Mouse (Mus musculus) heart, embryonic 14.5 days (tissue): ENCODE results near the gene Twnk. TPM values are rescaled to one million over a fixed set of nuclear protein-coding genes. Genes with fewer than 3 reads are reported as not detected.

Source experiments
- ATAC-seq: fragments of 200-750 bp; cut with Nextera tagmentation; 2 replicates; pipeline ENCODE4 v1.8.0; 2017; ENCODE audit warnings: low read depth, moderate TSS enrichment; ENCODE audit not compliant: insufficient number of reproducible peaks, insufficient read depth, low FRiP score
- H3K27ac ChIP-seq, 2 experiments: fragments of 200-500 bp in 1 of 2; fragments of 300-500 bp in 1 of 2; sonication (generic) in 1 of 2; replicated peaks in 1 of 2; 2 replicates each; pipeline ENCODE4 v1.5.1; 2012 to 2014; ENCODE audit warnings: low read depth in 2 of 2, low read length in 2 of 2, control low read depth in 1 of 2, mild to moderate bottlenecking in 1 of 2, mixed read lengths in 1 of 2; ENCODE audit not compliant: control insufficient read depth in 1 of 2, insufficient read depth in 1 of 2
- H3K27me3 ChIP-seq: fragments of 300-500 bp; sonication (generic); 2 replicates; pipeline ENCODE4 v1.6.1; 2014; ENCODE audit warnings: mild to moderate bottlenecking, low read length, control low read depth; ENCODE audit not compliant: control insufficient read depth, insufficient read depth
- H3K36me3 ChIP-seq: fragments of 300-500 bp; sonication (generic); 2 replicates; pipeline ENCODE4 v1.6.1; 2014; ENCODE audit warnings: mild to moderate bottlenecking, control low read depth, low read length, mixed read lengths; ENCODE audit not compliant: control insufficient read depth, insufficient read depth
- H3K4me1 ChIP-seq, 2 experiments: fragments of 200-500 bp in 1 of 2; fragments of 300-500 bp in 1 of 2; sonication (generic) in 1 of 2; 2 replicates each; pipeline ENCODE4 v1.6.1; 2012 to 2014; ENCODE audit warnings: low read length in 2 of 2, control low read depth in 1 of 2, mixed read lengths in 1 of 2; ENCODE audit not compliant: control insufficient read depth in 2 of 2, insufficient read depth in 2 of 2
- H3K4me2 ChIP-seq: fragments of 300-500 bp; sonication (generic); 2 replicates; pipeline ENCODE4 v1.6.1; 2014; ENCODE audit warnings: mild to moderate bottlenecking, low read length
- H3K4me3 ChIP-seq, 2 experiments: fragments of 200-500 bp in 1 of 2; fragments of 300-500 bp in 1 of 2; sonication (generic) in 1 of 2; 2 replicates each; pipeline ENCODE4 v1.5.1; 2012 to 2014; ENCODE audit warnings: low read length in 2 of 2, mild to moderate bottlenecking in 2 of 2, control low read depth in 1 of 2, low read depth in 1 of 2, moderate library complexity in 1 of 2; ENCODE audit not compliant: control insufficient read depth in 1 of 2, insufficient read depth in 1 of 2
- H3K9ac ChIP-seq: fragments of 300-500 bp; sonication (generic); 2 replicates; pipeline ENCODE4 v1.6.1; 2014; ENCODE audit warnings: mild to moderate bottlenecking, low read length
- H3K9me3 ChIP-seq: fragments of 300-500 bp; sonication (generic); 2 replicates; pipeline ENCODE4 v1.6.1; 2016; ENCODE audit warnings: low read length, control low read depth; ENCODE audit not compliant: control insufficient read depth
- WGBS: fragments of 180-500 bp; shearing (Covaris S2); extraction: QIAGEN DNeasy Blood & Tissue Kit; methylation state at CpG from one replicate; pipeline ENCODE4 v1.1.7; 2014; 5-methylcytosine and 5-hydroxymethylcytosine counted together
- polyA plus RNA-seq: library from polyadenylated mRNA; unstranded; fragments of >200 nt; fragmentation: Nextera tagmentation; extraction: Ambion mirVana; gene quantifications from 2 replicates; pipeline ENCODE4 v1.2.1, GENCODE M21; 2014

Twnk gene
- polyA plus RNA-seq, 1 experiment from 2014 or later = 14.6 TPM

DNA sequence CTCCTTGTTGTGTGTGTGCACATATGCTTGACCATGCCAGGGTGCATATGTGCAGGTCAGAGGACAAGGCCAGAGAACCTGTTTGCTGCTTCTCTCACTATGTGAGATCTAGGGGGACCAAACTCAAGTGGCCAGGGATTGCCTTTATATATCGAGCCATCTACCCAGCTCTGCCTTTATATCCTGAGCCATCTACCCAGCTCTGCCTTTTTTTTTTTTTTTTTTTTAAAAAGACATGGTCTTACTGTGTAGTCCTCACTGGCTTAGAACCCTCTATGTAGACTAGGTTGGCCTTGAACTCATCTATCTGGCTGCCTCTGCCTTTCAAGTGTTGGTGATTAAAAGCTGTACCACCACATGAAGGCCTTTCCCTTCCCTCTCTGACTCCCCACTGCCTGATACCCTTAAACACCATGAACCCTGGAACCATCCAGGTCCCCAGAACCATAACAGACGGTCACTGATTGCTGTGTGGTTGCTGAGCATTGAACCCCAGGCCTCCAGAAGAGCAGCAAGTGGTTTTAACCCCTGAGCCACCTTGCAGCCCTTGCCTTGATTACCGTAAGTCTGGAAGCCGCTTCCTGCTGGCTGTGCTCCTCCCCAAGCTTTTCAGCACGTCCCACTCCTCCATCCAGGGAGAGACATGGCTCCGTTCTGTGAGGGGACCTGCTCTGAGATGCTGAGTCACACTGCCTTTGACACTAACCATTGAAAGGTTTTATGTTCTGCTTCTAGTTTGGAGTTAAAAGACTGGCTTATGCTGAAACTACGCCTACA lies 1.5 kb upstream of the Twnk start:
- no peaks in the 10 kb centered on the region for H3K9me3 ChIP-seq
- H3K36me3 ChIP-seq = peaks cover 36% of the 10 kb centered on the region
- no peaks in the 10 kb centered on the region for H3K27me3 ChIP-seq
- no peak overlapping the region for H3K4me3 ChIP-seq
- ATAC-seq = no peak
- 86% methylated on average over 7 of the region's 7 CpGs for WGBS
- H3K4me2 ChIP-seq = no peak overlapping the region
- H3K9ac ChIP-seq = no peak overlapping the region
- H3K27ac ChIP-seq = no peak overlapping the region
- peaks cover 10 to 19% of the 10 kb centered on the region in 2 experiments for H3K4me1 ChIP-seq

DNA sequence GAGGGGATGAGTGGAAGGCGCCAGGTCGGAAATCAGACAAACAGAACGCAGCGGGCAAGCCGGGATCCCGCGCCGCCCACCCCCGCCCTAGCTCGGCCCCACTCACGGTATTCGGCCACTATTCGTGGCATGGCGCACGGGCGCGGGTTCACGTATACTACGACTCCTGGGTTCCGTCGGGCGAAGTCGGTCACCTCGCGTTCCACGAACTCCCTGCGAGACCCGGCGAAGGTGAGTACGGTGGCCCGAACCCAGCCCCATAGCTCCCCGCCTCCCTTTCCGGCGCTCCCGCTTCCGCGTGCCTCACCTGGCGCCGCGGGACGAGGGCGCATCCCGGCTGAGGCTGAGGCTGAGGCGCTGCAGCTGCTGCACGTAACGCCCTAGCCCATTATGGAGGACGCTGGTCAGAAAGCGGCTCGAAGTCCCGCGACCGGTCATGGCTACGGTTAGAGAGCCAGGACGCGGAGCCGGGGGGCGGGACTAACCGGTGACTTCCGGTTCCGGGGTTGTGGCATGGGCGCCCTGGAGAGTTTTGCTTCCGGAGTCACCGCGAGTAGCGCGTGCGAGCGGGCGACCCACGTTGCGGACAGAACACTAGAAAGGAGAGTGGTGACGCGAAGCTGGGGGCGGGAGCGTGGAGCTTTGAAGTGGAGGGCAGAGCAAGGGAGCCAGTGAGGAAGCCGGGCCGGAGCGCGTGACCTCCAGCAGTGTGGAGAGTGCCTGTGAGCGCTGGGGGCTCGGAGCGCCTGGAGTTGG lies 672 bp downstream of the Twnk start, which contains the start of gene Mrpl43:
Mrpl43 (minus strand) TSS at position 486 of the 756 bp plus-strand sequence.
- H3K36me3 ChIP-seq = peaks cover 55% of the 10 kb centered on the region
- H3K27ac ChIP-seq = peak within 1 kb of the TSS; percentile 73 to 76
- peak within 1 kb of the TSS; percentile 79 for H3K9ac ChIP-seq
- ATAC-seq = peak; percentile 85
- H3K4me3 ChIP-seq = peak within 1 kb of the TSS; percentile 95 to 100
- H3K9me3 ChIP-seq = no peaks in the 10 kb centered on the region
- H3K4me1 ChIP-seq = peaks cover 10 to 19% of the 10 kb centered on the region in 2 experiments
- H3K4me2 ChIP-seq = peak within 1 kb of the TSS; percentile 72
- no peaks in the 10 kb centered on the region for H3K27me3 ChIP-seq
- WGBS = under 1% methylated on average over 82 of the region's 82 CpGs

DNA sequence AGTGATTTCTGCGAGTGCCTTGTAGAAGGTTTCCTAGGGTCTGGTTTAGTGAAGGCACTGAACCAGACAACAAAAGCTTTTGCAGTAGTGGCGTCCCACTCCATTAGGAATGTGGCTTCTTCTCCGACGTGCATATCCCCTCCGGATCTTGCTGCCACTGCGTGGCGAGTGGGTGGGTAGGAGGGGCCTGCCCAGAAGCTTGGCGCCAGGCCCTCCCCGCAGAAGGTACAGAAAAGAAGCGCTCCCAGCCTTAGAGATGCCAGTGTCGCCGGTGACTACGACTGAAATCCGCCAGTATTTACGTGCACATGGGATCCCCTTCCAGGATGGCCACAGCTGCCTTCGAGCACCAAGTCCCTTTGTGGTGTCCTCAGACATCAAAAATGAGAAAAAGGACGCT lies 1.6 kb downstream of the Twnk start:
- Histone ChIP-seq H3K36me3 (peaks cover 61% of the 10 kb centered on the region), H3K4me1 (peaks cover 10 to 19% of the 10 kb centered on the region in 2 experiments), H3K4me3 (peak overlapping the region; percentile 95 to 100), H3K27me3 (no peaks in the 10 kb centered on the region), H3K9ac (peak overlapping the region; percentile 79), H3K9me3 (no peaks in the 10 kb centered on the region), H3K4me2 (peak overlapping the region; percentile 72), H3K27ac (peak overlapping the region; percentile 73 to 76; a peak in 3 of 4 replicates)
- ATAC-seq = no peak
- 37% methylated on average over 17 of the region's 17 CpGs for WGBS

DNA sequence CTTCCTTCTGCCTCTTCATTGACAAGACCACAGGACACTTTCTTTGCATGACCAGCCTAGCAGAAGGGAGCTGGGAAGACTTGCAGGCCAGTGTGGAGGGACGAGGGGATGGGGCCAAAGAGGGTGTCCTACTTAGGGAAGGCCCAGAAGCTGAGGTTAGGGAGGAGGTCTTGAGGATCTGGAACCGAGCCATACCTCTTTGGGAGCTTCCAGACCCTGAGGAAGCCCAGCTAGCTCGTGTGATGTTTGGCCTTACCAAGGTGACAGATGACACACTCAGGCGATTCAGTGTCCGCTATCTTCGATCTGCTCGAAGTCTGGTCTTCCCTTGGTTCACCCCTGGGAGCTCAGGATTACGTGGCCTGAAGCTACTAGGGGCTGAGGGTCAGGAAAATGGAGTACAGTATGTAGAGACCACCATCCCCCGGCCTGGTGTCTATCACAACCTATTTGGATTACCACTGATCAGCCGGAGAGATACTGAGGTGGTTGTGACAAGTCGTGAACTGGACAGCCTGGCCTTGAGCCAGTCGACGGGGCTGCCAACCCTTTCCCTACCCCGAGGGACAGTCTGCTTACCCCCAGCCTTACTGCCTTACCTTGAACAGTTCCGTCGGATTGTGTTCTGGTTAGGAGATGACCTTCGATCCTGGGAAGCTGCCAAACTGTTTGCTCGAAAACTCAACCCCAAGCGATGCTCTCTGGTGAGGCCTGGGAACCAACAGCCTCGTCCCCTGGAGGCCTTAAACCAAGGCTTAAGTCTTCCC lies 2.1 kb downstream of the Twnk start:
- Histone ChIP-seq H3K27ac (peak overlapping the region in 1 of 2 experiments; percentile 76; a peak in 2 of 4 replicates), H3K4me2 (peak overlapping the region; percentile 72), H3K9ac (peak overlapping the region; percentile 79), H3K27me3 (no peaks in the 10 kb centered on the region), H3K36me3 (peaks cover 66% of the 10 kb centered on the region), H3K4me1 (peaks cover 10 to 19% of the 10 kb centered on the region in 2 experiments), H3K4me3 (peak overlapping the region in 1 of 2 experiments; percentile 100; a peak in 2 of 4 replicates), H3K9me3 (no peaks in the 10 kb centered on the region)
- ATAC-seq = no peak
- WGBS = 80% methylated on average over 20 of the region's 20 CpGs

DNA sequence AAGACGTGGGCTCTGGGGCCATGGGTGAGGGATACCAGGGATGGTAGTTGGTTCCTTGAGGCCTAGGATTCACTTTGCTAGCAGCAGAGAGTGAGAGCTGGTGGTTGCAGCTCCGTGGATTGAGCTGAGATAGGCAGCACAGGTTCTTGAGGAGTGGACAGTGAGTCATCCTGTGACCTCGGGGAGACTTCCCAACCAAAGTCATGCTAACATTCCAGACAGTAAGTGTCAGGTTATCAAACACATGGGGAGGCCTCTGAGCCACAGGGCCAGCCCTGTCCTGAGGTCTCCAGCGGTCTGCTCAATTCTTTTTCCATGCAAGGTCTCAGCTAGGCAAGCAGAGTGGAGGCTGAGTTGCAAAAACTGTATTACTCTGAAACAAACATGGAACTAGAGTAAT lies 5.2 kb downstream of the Twnk start:
- Histone ChIP-seq H3K27me3 (no peaks in the 10 kb centered on the region), H3K36me3 (peaks cover 45% of the 10 kb centered on the region), H3K4me1 (peaks cover 17 to 25% of the 10 kb centered on the region in 2 experiments), H3K27ac (no peak overlapping the region), H3K9me3 (no peaks in the 10 kb centered on the region), H3K4me2 (no peak overlapping the region), H3K9ac (no peak overlapping the region), H3K4me3 (no peak overlapping the region)
- 79% methylated on average over 4 of the region's 4 CpGs for WGBS
- ATAC-seq = no peak

DNA sequence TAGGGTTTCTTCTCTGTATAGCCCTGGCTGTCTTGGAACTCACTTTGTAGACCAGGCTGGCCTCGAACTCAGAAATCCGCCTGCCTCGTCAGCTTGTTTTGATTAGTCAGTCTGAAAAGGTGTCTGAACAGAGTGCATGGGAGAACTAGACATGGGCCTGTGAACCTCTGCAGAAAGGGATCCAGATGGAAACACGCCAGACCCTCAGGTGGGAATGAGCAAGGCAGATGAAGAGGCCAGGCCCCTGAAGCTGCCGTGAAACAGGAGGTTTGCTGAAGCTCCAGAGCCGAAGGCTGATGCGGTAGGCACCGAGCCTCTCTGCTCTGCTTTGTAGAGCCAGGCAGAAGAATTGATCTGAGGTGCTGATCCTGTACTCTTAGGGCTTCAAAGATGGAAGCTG lies 6.8 kb downstream of the Twnk start:
- H3K4me2 ChIP-seq = no peak overlapping the region
- no peak overlapping the region for H3K9ac ChIP-seq
- no peak overlapping the region for H3K27ac ChIP-seq
- H3K27me3 ChIP-seq = no peaks in the 10 kb centered on the region
- no peak for ATAC-seq
- H3K4me3 ChIP-seq = no peak overlapping the region
- H3K4me1 ChIP-seq = peaks cover 17 to 23% of the 10 kb centered on the region in 2 experiments
- H3K36me3 ChIP-seq = peaks cover 45% of the 10 kb centered on the region
- H3K9me3 ChIP-seq = no peaks in the 10 kb centered on the region
- WGBS = 85% methylated on average over 8 of the region's 8 CpGs

DNA sequence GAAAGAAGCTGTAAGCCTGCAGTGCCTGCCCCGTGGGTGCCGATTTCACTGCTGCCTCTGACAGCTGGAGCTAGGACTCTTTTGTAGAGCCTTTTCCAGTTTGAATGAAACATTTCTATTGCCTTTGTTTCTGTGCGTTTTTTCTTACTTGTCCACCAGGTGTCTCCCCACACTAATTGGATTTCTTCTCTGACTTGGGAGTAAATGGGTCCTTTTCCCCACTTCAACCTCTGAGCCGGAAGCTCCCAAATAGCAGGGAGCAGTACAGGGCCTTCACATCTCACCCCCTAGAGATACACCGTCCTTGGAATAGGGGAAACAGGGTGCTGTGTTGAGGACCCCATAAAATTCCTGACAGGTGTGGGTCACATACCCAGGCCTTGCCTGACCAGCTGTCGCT lies 7.2 kb downstream of the Twnk start:
- no peak overlapping the region for H3K27ac ChIP-seq
- WGBS = 41% methylated on average over 6 of the region's 6 CpGs
- no peak for ATAC-seq

More for the DNA sequence above, 7.2 kb downstream of the Twnk start:
- Histone ChIP-seq H3K27me3 (no peaks in the 10 kb centered on the region), H3K4me3 (no peak overlapping the region), H3K4me2 (no peak overlapping the region), H3K9me3 (no peaks in the 10 kb centered on the region), H3K4me1 (peaks cover 13 to 18% of the 10 kb centered on the region in 2 experiments), H3K36me3 (peaks cover 45% of the 10 kb centered on the region), H3K9ac (no peak overlapping the region)
